Mouse (Mus musculus): Measurements from ENCODE around the gene Arfgef2. TPM values are rescaled to one million over a fixed set of nuclear protein-coding genes. Genes with fewer than 3 reads are reported as not detected.

Gene Arfgef2
- polyA plus RNA-seq, 1 experiment = 8.4 TPM

GRCm38 (mm10) chr2:166810821-166811220, 5.4 kb downstream of the Arfgef2 start:
- H3K36me3 ChIP-seq (ENCODE audit: control insufficient read depth, insufficient read depth) = no peaks in the 10 kb centered on the region
- H3K79me2 ChIP-seq (ENCODE audit: control insufficient read depth, insufficient read depth) = peaks cover 44% of the 10 kb centered on the region
- H3K27me3 ChIP-seq (ENCODE audit: control insufficient read depth, insufficient read depth, insufficient read length) = no peaks in the 10 kb centered on the region
- no peak overlapping the region for H3K4me2 ChIP-seq (ENCODE audit: low read depth)
- TF ChIP-seq POLR2AphosphoS2 (IDR thresholded peaks at IDR 0.05; ENCODE audit: insufficient read length, low read depth) = no peak
- no peak for TF ChIP-seq CEBPB (IDR thresholded peaks at IDR 0.05; ENCODE audit: insufficient read depth, poor library complexity, severe bottlenecking)
- no peak for TF ChIP-seq POLR2A (IDR thresholded peaks at IDR 0.05; ENCODE audit: insufficient read length, low read depth)
- no peak for TF ChIP-seq REST (IDR thresholded peaks at IDR 0.05; ENCODE audit: insufficient read depth, insufficient read length)
- no peak for TF ChIP-seq MYOG (IDR thresholded peaks at IDR 0.05; ENCODE audit: control insufficient read depth in 1 of 3, insufficient read depth in 1 of 3, insufficient read length in 2 of 3, low read depth in 2 of 3)
- no peak for TF ChIP-seq MAX (IDR thresholded peaks at IDR 0.05; ENCODE audit: low read depth)
- no peak for TF ChIP-seq TCF12 (IDR thresholded peaks at IDR 0.05; ENCODE audit: insufficient read depth, poor library complexity, severe bottlenecking)
- TF ChIP-seq E2F4 (IDR thresholded peaks at IDR 0.05; ENCODE audit: insufficient read depth) = no peak
- no peak for TF ChIP-seq MYOD1 (IDR thresholded peaks at IDR 0.05; ENCODE audit: control insufficient read depth in 1 of 3, insufficient read length in 2 of 3, low read depth in 2 of 3)
- TF ChIP-seq TCF3 (IDR thresholded peaks at IDR 0.05; ENCODE audit: insufficient read length, low read depth) = no peak
- no peak for TF ChIP-seq SRF (IDR thresholded peaks at IDR 0.05; ENCODE audit: control insufficient read depth, insufficient read length, low read depth)
- TF ChIP-seq USF1 (IDR thresholded peaks at IDR 0.05; ENCODE audit: low read depth) = no peak
- no peak overlapping the region for H3K4me3 ChIP-seq
- H3ac ChIP-seq (ENCODE audit: control insufficient read depth, insufficient read length) = no peak overlapping the region

DNA sequence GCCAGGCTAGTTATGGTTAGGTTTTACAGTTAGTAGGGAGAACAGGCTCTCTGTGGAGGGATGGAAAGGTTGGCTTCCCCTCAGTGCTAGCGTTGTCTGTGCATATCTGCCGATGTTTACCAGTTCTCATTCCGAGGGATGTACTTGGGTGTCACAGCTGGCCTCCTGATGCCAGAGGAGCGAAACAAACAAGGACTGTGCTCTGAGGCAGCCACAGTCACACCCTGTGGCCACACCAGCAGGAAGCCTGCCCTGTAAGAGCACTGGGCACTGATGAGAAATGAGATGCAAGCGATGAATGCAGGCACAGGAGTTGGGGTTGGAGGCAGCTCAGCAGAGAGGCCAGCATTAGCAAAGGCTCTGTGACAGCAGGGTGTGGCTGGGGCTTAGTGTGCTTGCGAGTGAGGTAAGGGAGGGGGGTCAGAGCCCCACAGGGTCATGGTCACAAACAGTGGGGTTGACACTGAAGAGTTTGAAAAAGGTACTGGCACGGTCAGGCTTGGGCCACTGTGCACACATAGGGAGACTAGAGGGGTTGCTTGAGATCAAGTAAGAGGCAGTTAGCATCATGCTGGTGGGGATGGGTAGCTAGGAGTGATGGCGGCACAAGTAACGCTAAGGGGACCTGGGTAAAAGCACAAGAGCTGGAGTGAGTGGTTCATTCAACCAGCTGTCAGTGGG, 13.2 kb downstream of the Arfgef2 start:
- Histone ChIP-seq H3K27me3 (ENCODE audit: control insufficient read depth, insufficient read depth, insufficient read length) (no peaks in the 10 kb centered on the region), H3ac (ENCODE audit: control insufficient read depth, insufficient read length) (no peak overlapping the region), H3K4me3 (no peak overlapping the region), H3K36me3 (ENCODE audit: control insufficient read depth, insufficient read depth) (no peaks in the 10 kb centered on the region), H3K4me2 (ENCODE audit: low read depth) (no peak overlapping the region), H3K79me2 (ENCODE audit: control insufficient read depth, insufficient read depth) (peaks cover 5% of the 10 kb centered on the region)
- no peak for TF ChIP-seq MYOG (IDR thresholded peaks at IDR 0.05; ENCODE audit: control insufficient read depth in 1 of 3, insufficient read depth in 1 of 3, insufficient read length in 2 of 3, low read depth in 2 of 3)
- no peak for TF ChIP-seq MAX (IDR thresholded peaks at IDR 0.05; ENCODE audit: low read depth)

GRCm38 (mm10) chr2:166819849-166820248, 14.5 kb downstream of the Arfgef2 start:
- Histone ChIP-seq H3K4me2 (ENCODE audit: low read depth) (no peak overlapping the region), H3K36me3 (ENCODE audit: control insufficient read depth, insufficient read depth) (no peaks in the 10 kb centered on the region), H3K4me3 (no peak overlapping the region), H3K27me3 (ENCODE audit: control insufficient read depth, insufficient read depth, insufficient read length) (no peaks in the 10 kb centered on the region), H3K79me2 (ENCODE audit: control insufficient read depth, insufficient read depth) (peaks cover 5% of the 10 kb centered on the region), H3ac (ENCODE audit: control insufficient read depth, insufficient read length) (no peak overlapping the region)
- no peak for TF ChIP-seq USF1 (IDR thresholded peaks at IDR 0.05; ENCODE audit: low read depth)

DNA sequence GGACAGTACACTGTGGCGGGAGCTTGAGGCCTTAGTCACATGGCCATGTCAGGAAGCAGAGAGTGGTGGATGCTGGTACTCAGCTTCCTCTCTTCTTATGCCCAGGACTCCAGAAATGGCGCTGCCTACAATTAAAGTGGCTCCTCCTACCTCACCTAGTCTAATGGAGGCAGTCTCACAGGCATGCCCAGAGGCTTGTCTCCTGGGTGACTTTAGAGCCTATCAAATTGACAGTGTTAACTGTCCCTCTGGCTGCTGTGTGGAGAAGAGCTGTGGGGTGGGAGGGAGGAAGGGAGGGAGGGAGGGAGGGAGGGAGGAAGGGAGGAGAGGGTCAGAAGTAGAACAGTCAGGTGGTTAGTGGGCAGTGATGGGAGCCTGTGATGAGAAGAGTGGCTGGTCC, 15.5 kb downstream of the Arfgef2 start:
- H3ac ChIP-seq (ENCODE audit: control insufficient read depth, insufficient read length) = no peak overlapping the region
- no peak for TF ChIP-seq MYOD1 (IDR thresholded peaks at IDR 0.05; ENCODE audit: control insufficient read depth in 1 of 3, insufficient read length in 2 of 3, low read depth in 2 of 3)
- TF ChIP-seq MAX (IDR thresholded peaks at IDR 0.05; ENCODE audit: low read depth) = no peak
- TF ChIP-seq TCF3 (IDR thresholded peaks at IDR 0.05; ENCODE audit: insufficient read length, low read depth) = no peak
- no peak for TF ChIP-seq POLR2A (IDR thresholded peaks at IDR 0.05; ENCODE audit: insufficient read length, low read depth)
- TF ChIP-seq CEBPB (IDR thresholded peaks at IDR 0.05; ENCODE audit: insufficient read depth, poor library complexity, severe bottlenecking) = no peak
- no peak for TF ChIP-seq REST (IDR thresholded peaks at IDR 0.05; ENCODE audit: insufficient read depth, insufficient read length)
- no peak for TF ChIP-seq MYOG (IDR thresholded peaks at IDR 0.05; ENCODE audit: control insufficient read depth in 1 of 3, insufficient read depth in 1 of 3, insufficient read length in 2 of 3, low read depth in 2 of 3)
- TF ChIP-seq SRF (IDR thresholded peaks at IDR 0.05; ENCODE audit: control insufficient read depth, insufficient read length, low read depth) = no peak
- TF ChIP-seq USF1 (IDR thresholded peaks at IDR 0.05; ENCODE audit: low read depth) = no peak
- TF ChIP-seq POLR2AphosphoS2 (IDR thresholded peaks at IDR 0.05; ENCODE audit: insufficient read length, low read depth) = no peak
- no peak for TF ChIP-seq TCF12 (IDR thresholded peaks at IDR 0.05; ENCODE audit: insufficient read depth, poor library complexity, severe bottlenecking)
- TF ChIP-seq E2F4 (IDR thresholded peaks at IDR 0.05; ENCODE audit: insufficient read depth) = no peak
- peaks cover 5% of the 10 kb centered on the region for H3K79me2 ChIP-seq (ENCODE audit: control insufficient read depth, insufficient read depth)
- H3K27me3 ChIP-seq (ENCODE audit: control insufficient read depth, insufficient read depth, insufficient read length) = no peaks in the 10 kb centered on the region
- no peak overlapping the region for H3K4me3 ChIP-seq
- no peaks in the 10 kb centered on the region for H3K36me3 ChIP-seq (ENCODE audit: control insufficient read depth, insufficient read depth)
- no peak overlapping the region for H3K4me2 ChIP-seq (ENCODE audit: low read depth)

DNA sequence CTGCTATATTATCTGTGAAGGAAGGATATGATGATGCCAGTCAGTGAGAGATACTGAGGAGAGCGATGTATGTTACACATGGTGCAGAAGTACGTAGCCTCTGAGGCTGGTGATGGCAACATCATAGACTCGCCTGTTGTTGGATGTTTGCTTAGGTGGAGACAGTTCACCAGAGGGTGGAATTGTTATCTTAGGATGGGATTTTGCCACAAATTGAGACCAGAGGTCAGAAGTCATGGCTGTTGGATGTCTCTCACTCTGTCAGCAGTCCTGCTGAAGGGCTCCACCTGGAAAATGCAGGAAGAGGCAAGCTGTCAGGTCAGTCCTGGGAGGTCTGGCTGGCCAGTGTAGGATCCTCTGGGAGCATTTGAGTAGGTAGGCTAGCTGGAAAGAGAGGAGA, 16.0 kb downstream of the Arfgef2 start:
- Histone ChIP-seq H3ac (ENCODE audit: control insufficient read depth, insufficient read length) (no peak overlapping the region), H3K36me3 (ENCODE audit: control insufficient read depth, insufficient read depth) (no peaks in the 10 kb centered on the region), H3K27me3 (ENCODE audit: control insufficient read depth, insufficient read depth, insufficient read length) (no peaks in the 10 kb centered on the region), H3K79me2 (ENCODE audit: control insufficient read depth, insufficient read depth) (peaks cover 5% of the 10 kb centered on the region), H3K4me2 (ENCODE audit: low read depth) (no peak overlapping the region), H3K4me3 (no peak overlapping the region)
- no peak for TF ChIP-seq MAX (IDR thresholded peaks at IDR 0.05; ENCODE audit: low read depth)
- no peak for TF ChIP-seq USF1 (IDR thresholded peaks at IDR 0.05; ENCODE audit: low read depth)
- TF ChIP-seq TCF12 (IDR thresholded peaks at IDR 0.05; ENCODE audit: insufficient read depth, poor library complexity, severe bottlenecking) = no peak
- TF ChIP-seq CEBPB (IDR thresholded peaks at IDR 0.05; ENCODE audit: insufficient read depth, poor library complexity, severe bottlenecking) = no peak
- no peak for TF ChIP-seq MYOD1 (IDR thresholded peaks at IDR 0.05; ENCODE audit: control insufficient read depth in 1 of 3, insufficient read length in 2 of 3, low read depth in 2 of 3)
- TF ChIP-seq POLR2AphosphoS2 (IDR thresholded peaks at IDR 0.05; ENCODE audit: insufficient read length, low read depth) = no peak
- no peak for TF ChIP-seq TCF3 (IDR thresholded peaks at IDR 0.05; ENCODE audit: insufficient read length, low read depth)

Measured in myocyte (in vitro differentiated cells).